Mouse (Mus musculus): Measurements from ENCODE around the gene Hist2h2be. TPM values are rescaled to one million over a fixed set of nuclear protein-coding genes. Genes with fewer than 3 reads are reported as not detected.

The Hist2h2be gene
- total RNA-seq (2012; rRNA removed) (1.6 and 1.8 TPM in 2 replicates), polyA plus RNA-seq (2012; ENCODE audit: insufficient read depth in 1 of 2, insufficient read length in 2 of 2, low read depth in 1 of 2, low replicate concordance in 2 of 2, missing spikeins in 1 of 2) (1 to 10 TPM in 1 of 2 experiments, not detected in 1; 3.2 TPM)

DNA sequence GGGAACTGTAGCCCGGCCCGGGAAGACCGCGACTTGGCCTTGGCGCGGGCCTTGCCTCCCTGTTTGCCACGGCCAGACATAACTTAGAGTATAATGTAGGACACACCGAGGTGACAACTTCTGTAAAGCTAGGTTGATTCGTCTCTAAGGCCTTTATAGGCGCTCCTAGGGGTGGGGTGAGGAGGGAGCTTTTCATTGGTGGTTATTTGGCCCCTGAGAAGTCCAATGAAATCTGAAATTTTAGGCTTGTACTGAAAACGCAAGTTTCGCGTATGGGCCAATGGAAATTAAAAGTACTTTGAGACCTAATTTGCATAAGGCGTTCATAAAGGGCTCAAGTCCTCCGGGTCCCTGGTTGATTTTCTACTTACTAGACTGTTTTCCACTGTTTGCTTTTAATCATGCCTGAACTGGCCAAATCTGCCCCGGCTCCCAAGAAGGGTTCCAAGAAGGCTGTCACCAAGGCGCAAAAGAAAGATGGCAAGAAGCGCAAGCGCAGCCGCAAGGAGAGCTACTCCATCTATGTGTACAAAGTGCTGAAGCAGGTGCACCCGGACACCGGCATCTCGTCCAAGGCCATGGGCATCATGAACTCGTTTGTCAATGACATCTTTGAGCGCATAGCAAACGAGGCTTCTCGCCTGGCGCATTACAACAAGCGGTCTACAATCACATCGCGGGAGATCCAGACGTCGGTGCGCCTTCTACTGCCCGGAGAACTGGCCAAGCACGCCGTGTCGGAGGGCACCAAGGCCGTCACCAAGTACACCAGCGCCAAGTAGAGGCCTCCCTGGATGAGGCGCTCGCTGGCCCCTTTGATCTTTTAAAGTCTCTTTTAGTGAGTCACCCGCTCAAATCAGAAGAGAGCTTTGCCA lies at the start of gene Hist2h2be, which contains the start of gene Hist2h2ac:
Gene Hist2h2be (plus strand): TSS at position 355 of the 875 bp plus-strand sequence.
Gene Hist2h2ac (minus strand): TSS at position 116 of the 875 bp plus-strand sequence.
- Histone ChIP-seq H3K9me3 (replicated peaks; ENCODE audit: insufficient read depth, low read length) (no peaks in the 10 kb centered on the region), H3K4me1 (ENCODE audit: control insufficient read depth in 1 of 2, insufficient read depth in 2 of 2, low read length in 2 of 2) (peaks cover 8 to 33% of the 10 kb centered on the region in 2 experiments), H3K79me2 (ENCODE audit: control insufficient read depth, insufficient read depth, low read length, poor library complexity) (peaks cover 18% of the 10 kb centered on the region; the same call in 1 of the 2 replicates), H3K27me3 (ENCODE audit: control insufficient read depth in 1 of 2, insufficient read depth in 2 of 2, low read length in 2 of 2) (no peaks in the 10 kb centered on the region), H3K4me3 (ENCODE audit: control insufficient read depth in 1 of 2, insufficient read depth in 1 of 2, low read depth in 2 of 2, low read length in 2 of 2) (peak within 1 kb of the TSS; percentile 58 to 70), H3K36me3 (ENCODE audit: control insufficient read depth in 1 of 2, insufficient read depth in 2 of 2, low read length in 2 of 2) (peaks cover 0 to 44% of the 10 kb centered on the region in 2 experiments; a peak in 2 of 4 replicates), H3K27ac (ENCODE audit: control insufficient read depth, low read depth, low read length) (peak within 1 kb of the TSS; percentile 99), H3K9ac (ENCODE audit: control insufficient read depth, low read depth, low read length, poor library complexity, severe bottlenecking) (peak within 1 kb of the TSS; percentile 88)
- DNase-seq (ENCODE audit: low read depth, low spot score) = peak; percentile 100
- TF ChIP-seq MAZ (IDR thresholded peaks at IDR 0.05; ENCODE audit: low read depth, low read length) = no peak
- TF ChIP-seq KAT2A (conservative IDR thresholded peaks at IDR 0.05; ENCODE audit: low read depth, low read length) = no peak
- no peak for TF ChIP-seq ZC3H11A (IDR thresholded peaks at IDR 0.05; ENCODE audit: low read depth, low read length)
- TF ChIP-seq CHD2 (IDR thresholded peaks at IDR 0.05; ENCODE audit: low read length) = no peak
- TF ChIP-seq CHD1 (IDR thresholded peaks at IDR 0.05; ENCODE audit: low read depth, low read length) = no peak
- no peak for TF ChIP-seq MYC (IDR thresholded peaks at IDR 0.05; ENCODE audit: low read depth, low read length)
- no peak for TF ChIP-seq SMC3 (IDR thresholded peaks at IDR 0.05; ENCODE audit: low read depth, low read length)
- no peak for TF ChIP-seq TAL1 (IDR thresholded peaks at IDR 0.05; ENCODE audit: low read length)
- no peak for TF ChIP-seq NELFE (IDR thresholded peaks at IDR 0.05; ENCODE audit: low read depth, low read length)
- TF ChIP-seq ZNF384 (IDR thresholded peaks at IDR 0.05; ENCODE audit: low read depth, low read length) = no peak
- no peak for TF ChIP-seq NRF1 (IDR thresholded peaks at IDR 0.05; ENCODE audit: insufficient read depth, low read depth, low read length, poor library complexity, severe bottlenecking)
- TF ChIP-seq HCFC1 (IDR thresholded peaks at IDR 0.05; ENCODE audit: low read depth, low read length) = no peak
- TF ChIP-seq TCF12 (IDR thresholded peaks at IDR 0.05; ENCODE audit: low read depth, low read length) = no peak
- no peak for TF ChIP-seq USF1 (IDR thresholded peaks at IDR 0.05; ENCODE audit: low read depth, low read length)
- TF ChIP-seq JUND (IDR thresholded peaks at IDR 0.05; ENCODE audit: low read depth, low read length) = no peak
- TF ChIP-seq E2F4 (IDR thresholded peaks at IDR 0.05; ENCODE audit: borderline replicate concordance, low read depth, low read length) = no peak
- TF ChIP-seq CTCF (IDR thresholded peaks at IDR 0.05 in 2 of 3, conservative IDR thresholded peaks at IDR 0.05 in 1 of 3; ENCODE audit: control insufficient read depth in 1 of 3, insufficient read depth in 1 of 3, low read depth in 2 of 3, low read length in 3 of 3, poor library complexity in 1 of 3, severe bottlenecking in 1 of 3) = no peak
- TF ChIP-seq POLR2AphosphoS5 (IDR thresholded peaks at IDR 0.05; ENCODE audit: borderline replicate concordance, low read depth, low read length) = peak; percentile 99; the same call in 1 of the 2 replicates
- peak; percentile 96 for TF ChIP-seq UBTF (IDR thresholded peaks at IDR 0.05; ENCODE audit: borderline replicate concordance, insufficient read depth, low read depth, low read length)
- peak; percentile 51; the same call in 1 of the 2 replicates for TF ChIP-seq GATA1 (IDR thresholded peaks at IDR 0.05; ENCODE audit: low read depth, low read length)
- no peak for TF ChIP-seq MAX (IDR thresholded peaks at IDR 0.05; ENCODE audit: low read length)
- no peak for TF ChIP-seq RAD21 (IDR thresholded peaks at IDR 0.05; ENCODE audit: low read depth, low read length)
- TF ChIP-seq RCOR1 (IDR thresholded peaks at IDR 0.05; ENCODE audit: low read depth, low read length) = no peak
- no peak for TF ChIP-seq MEF2A (IDR thresholded peaks at IDR 0.05; ENCODE audit: extremely low read depth, insufficient replicate concordance, low read depth, low read length, poor library complexity, severe bottlenecking)
- TF ChIP-seq BHLHE40 (IDR thresholded peaks at IDR 0.05; ENCODE audit: borderline replicate concordance, low read depth, low read length) = no peak
- no peak for TF ChIP-seq ELF1 (IDR thresholded peaks at IDR 0.05; ENCODE audit: low read depth, low read length)
- no peak for TF ChIP-seq SIN3A (IDR thresholded peaks at IDR 0.05; ENCODE audit: low read length)
- no peak for TF ChIP-seq MAFK (IDR thresholded peaks at IDR 0.05; ENCODE audit: borderline replicate concordance, low read depth, low read length)
- no peak for TF ChIP-seq POLR2AphosphoS2 (IDR thresholded peaks at IDR 0.05; ENCODE audit: low read length)
- no peak for TF ChIP-seq MXI1 (IDR thresholded peaks at IDR 0.05; ENCODE audit: low read depth, low read length)
- TF ChIP-seq POLR2A (IDR thresholded peaks at IDR 0.05; ENCODE audit: control insufficient read depth in 1 of 2, insufficient read depth in 1 of 2, low read depth in 1 of 2, low read length in 2 of 2, poor library complexity in 1 of 2) = peak; percentile 81 to 100
- peak; percentile 99 for TF ChIP-seq TBP (IDR thresholded peaks at IDR 0.05; ENCODE audit: low read depth, low read length)
- no peak for TF ChIP-seq USF2 (IDR thresholded peaks at IDR 0.05; ENCODE audit: borderline replicate concordance in 1 of 2, insufficient read depth in 1 of 2, low read depth in 1 of 2, low read length in 2 of 2)
- no peak for TF ChIP-seq MYB (IDR thresholded peaks at IDR 0.05; ENCODE audit: low read depth, low read length)
- no peak for TF ChIP-seq EP300 (IDR thresholded peaks at IDR 0.05; ENCODE audit: low read depth in 1 of 2, low read length in 2 of 2)

Measured in MEL (cell line).